Mouse (Mus musculus) forebrain, embryonic 12.5 days (tissue): ENCODE measurements around the gene Idh2. TPM values are rescaled to one million over a fixed set of nuclear protein-coding genes. Genes with fewer than 3 reads are reported as not detected.
A peak's percentile ranks its signal among the peaks of the same experiment; 100 is the strongest.

Experiments
- ATAC-seq: fragments of 200-750 bp; cut with Nextera tagmentation; 2 replicates; pipeline ENCODE4 v1.8.0; 2017; ENCODE audit warnings: moderate TSS enrichment; ENCODE audit not compliant: low FRiP score
- H3K27ac ChIP-seq: fragments of 300-500 bp; sonication (generic); 2 replicates; pipeline ENCODE4 v1.5.1; 2016; ENCODE audit warnings: mild to moderate bottlenecking
- H3K27me3 ChIP-seq: fragments of 300-500 bp; sonication (generic); 2 replicates; pipeline ENCODE4 v1.6.1; 2016; ENCODE audit warnings: mild to moderate bottlenecking
- H3K36me3 ChIP-seq: fragments of 300-500 bp; sonication (generic); replicated peaks from 2 replicates; pipeline ENCODE4 v1.6.1; 2016; ENCODE audit warnings: mild to moderate bottlenecking
- H3K4me1 ChIP-seq: fragments of 300-500 bp; sonication (generic); 2 replicates; pipeline ENCODE4 v1.6.1; 2016
- H3K4me2 ChIP-seq: fragments of 300-500 bp; sonication (generic); 2 replicates; pipeline ENCODE4 v1.6.1; 2016; ENCODE audit warnings: mild to moderate bottlenecking, moderate library complexity
- H3K4me3 ChIP-seq: fragments of 300-500 bp; sonication (generic); replicated peaks from 2 replicates; pipeline ENCODE4 v1.5.1; 2016; ENCODE audit warnings: mild to moderate bottlenecking
- H3K9ac ChIP-seq: fragments of 300-500 bp; sonication (generic); 2 replicates; pipeline ENCODE4 v1.6.1; 2016; ENCODE audit warnings: mild to moderate bottlenecking
- H3K9me3 ChIP-seq: fragments of 300-500 bp; sonication (generic); 2 replicates; pipeline ENCODE4 v1.6.1; 2016
- WGBS: fragments of 180-500 bp; shearing (Covaris S2); methylation state at CpG from one replicate; pipeline ENCODE4 v1.1.7; 2016; 5-methylcytosine and 5-hydroxymethylcytosine counted together
- polyA plus RNA-seq: library from polyadenylated mRNA; unstranded; fragments of >200 nt; fragmentation: Nextera tagmentation; extraction: Ambion mirVana; gene quantifications from 2 replicates; pipeline ENCODE4 v1.2.1, GENCODE M21; 2016

Idh2 gene
- 359 and 369 TPM in 2 replicates for polyA plus RNA-seq

DNA sequence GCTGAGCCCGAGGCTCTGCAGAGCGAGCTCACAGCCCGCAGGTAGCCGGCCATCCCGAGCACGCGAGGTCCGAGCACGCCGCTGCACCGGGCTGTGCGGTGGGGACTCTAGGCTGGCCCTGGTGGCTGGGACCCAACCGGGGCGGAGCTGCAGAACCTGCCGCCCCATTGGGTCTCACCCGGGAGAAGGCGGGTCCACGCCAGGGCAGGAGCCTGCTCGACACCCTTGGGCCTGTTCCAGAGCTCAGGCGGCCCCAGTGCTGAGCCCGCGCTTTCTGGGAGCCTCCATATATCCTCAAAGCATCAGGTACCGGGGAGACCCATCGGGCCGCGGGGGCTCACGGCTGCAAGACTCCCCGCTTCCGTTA, at the start of gene Idh2:
Gene Idh2 (minus strand): TSS at position 169 of the 367 bp plus-strand sequence.
- H3K4me1 ChIP-seq = peaks cover 47% of the 10 kb centered on the region
- peaks cover 6% of the 10 kb centered on the region; the same call in 1 of the 2 replicates for H3K36me3 ChIP-seq
- H3K4me3 ChIP-seq = peak within 1 kb of the TSS; percentile 91
- peak within 1 kb of the TSS; percentile 96 for H3K27ac ChIP-seq
- peak within 1 kb of the TSS; percentile 97 for H3K9ac ChIP-seq
- no peaks in the 10 kb centered on the region for H3K27me3 ChIP-seq
- no peaks in the 10 kb centered on the region for H3K9me3 ChIP-seq
- peak within 1 kb of the TSS; percentile 76 for H3K4me2 ChIP-seq
- WGBS = under 1% methylated on average over 29 of the region's 29 CpGs
- ATAC-seq = peak; percentile 97

DNA sequence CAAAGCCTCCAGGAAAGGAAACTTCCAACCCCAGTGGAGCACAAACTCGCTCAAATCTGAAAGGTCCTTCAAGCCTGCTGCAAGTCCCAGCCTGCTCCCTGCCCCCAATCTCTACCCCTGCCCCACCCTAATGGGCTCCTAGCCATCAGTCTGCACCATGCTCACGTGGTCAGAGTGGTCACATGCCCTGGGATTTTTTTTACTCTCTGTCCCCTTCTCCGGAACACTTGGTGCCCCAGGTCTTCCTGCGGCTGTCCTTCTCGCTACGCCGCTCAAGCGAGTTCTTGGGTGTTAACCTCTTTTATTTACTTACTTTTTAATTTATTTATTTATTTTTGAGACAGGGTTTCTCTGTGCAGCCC, 45.7 kb upstream of the Idh2 start:
- Histone ChIP-seq H3K4me3 (no peak overlapping the region), H3K4me1 (peaks cover 6% of the 10 kb centered on the region; the same call in 1 of the 2 replicates), H3K27ac (no peak overlapping the region), H3K36me3 (no peaks in the 10 kb centered on the region), H3K27me3 (no peaks in the 10 kb centered on the region), H3K9me3 (no peaks in the 10 kb centered on the region), H3K9ac (no peak overlapping the region), H3K4me2 (no peak overlapping the region)
- ATAC-seq = no peak
- WGBS = 76% methylated on average over 8 of the region's 8 CpGs

DNA sequence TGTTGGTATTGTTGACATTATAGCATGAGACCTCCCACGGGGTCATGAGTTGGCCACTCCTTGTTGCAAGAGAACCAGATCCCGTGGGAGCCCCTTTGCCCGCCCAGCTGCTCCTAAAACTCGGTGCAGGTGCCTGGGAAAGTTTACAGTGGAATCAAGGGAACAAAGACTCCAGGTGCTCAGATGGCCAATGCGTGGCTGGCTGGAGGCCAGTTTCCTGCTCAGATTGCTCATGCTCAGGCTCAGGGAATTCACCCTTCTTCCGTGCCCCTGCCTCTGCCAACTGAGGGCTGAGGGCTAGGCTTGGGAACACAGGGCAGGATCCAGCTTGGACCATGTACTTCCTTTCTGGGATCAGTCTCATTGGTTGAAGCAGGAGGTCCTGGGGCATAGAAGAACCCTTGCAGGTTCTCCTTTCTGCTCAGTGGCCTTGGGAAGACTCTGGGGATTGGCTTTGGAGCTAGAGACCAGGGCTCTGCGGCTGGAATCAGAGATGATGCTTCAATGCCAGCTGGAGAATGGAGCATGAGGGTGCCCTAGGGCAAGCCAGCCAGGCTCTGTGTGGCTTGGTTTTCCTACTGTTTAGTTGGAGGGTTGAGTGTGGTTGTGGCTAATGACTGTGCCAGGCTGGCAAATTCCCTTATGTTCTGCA, 45.2 kb upstream of the Idh2 start:
- 79% methylated on average over 7 of the region's 7 CpGs for WGBS
- H3K4me1 ChIP-seq = peaks cover 6% of the 10 kb centered on the region; the same call in 1 of the 2 replicates
- no peak overlapping the region for H3K4me3 ChIP-seq
- no peak overlapping the region for H3K9ac ChIP-seq
- no peaks in the 10 kb centered on the region for H3K36me3 ChIP-seq
- no peaks in the 10 kb centered on the region for H3K9me3 ChIP-seq
- no peak overlapping the region for H3K27ac ChIP-seq
- H3K27me3 ChIP-seq = no peaks in the 10 kb centered on the region
- H3K4me2 ChIP-seq = no peak overlapping the region
- ATAC-seq = no peak

- no peaks in the 10 kb centered on the region for H3K27me3 ChIP-seq
- H3K9ac ChIP-seq = no peak overlapping the region
- no peaks in the 10 kb centered on the region for H3K9me3 ChIP-seq
- H3K27ac ChIP-seq = no peak overlapping the region
- no peak overlapping the region for H3K4me3 ChIP-seq
- peaks cover 6% of the 10 kb centered on the region; the same call in 1 of the 2 replicates for H3K4me1 ChIP-seq
- H3K4me2 ChIP-seq = no peak overlapping the region
- ATAC-seq = no peak
- no peaks in the 10 kb centered on the region for H3K36me3 ChIP-seq
- 93% methylated on average over 8 of the region's 8 CpGs for WGBS
Observed at GRCm38 (mm10) chr7:80158496-80159268, 43.5 kb upstream of the Idh2 start.

DNA sequence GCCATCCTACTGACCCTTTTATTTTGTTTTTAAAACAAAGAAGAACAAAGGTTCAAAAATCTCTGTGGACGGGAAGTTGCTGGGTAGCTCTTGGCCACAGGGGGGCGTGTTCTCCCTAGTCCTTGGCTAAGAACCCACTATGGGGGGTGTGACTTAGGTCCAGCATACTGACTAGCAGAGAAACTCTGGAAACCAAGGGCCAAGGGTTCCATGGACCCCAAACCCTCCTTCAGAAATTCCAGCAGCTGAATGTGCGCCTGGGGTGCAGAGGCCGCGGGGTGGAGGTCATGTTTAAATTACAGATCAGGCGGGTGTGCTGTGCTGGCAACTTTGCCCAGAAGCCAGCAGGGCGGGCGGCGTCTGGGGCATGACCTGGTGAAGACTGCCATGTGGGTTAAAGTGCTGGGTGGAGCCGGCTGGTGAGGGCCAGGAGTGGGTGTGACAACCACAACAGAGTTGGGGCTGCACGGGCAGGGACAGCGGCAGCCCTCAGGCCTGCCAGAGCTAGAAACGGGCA, 41.6 kb upstream of the Idh2 start:
- H3K36me3 ChIP-seq = no peaks in the 10 kb centered on the region
- 50% methylated on average over 13 of the region's 13 CpGs for WGBS
- no peak; the same call in 1 of the 2 replicates for ATAC-seq
- H3K4me3 ChIP-seq = no peak overlapping the region
- 0 out of 2 replicates have a peak, but pooled peaks cover 3% of the 10 kb centered on the region for H3K9me3 ChIP-seq
- H3K27me3 ChIP-seq = no peaks in the 10 kb centered on the region
- H3K27ac ChIP-seq = no peak overlapping the region
- H3K9ac ChIP-seq = no peak overlapping the region
- H3K4me1 ChIP-seq = peaks cover 6% of the 10 kb centered on the region; the same call in 1 of the 2 replicates
- no peak overlapping the region for H3K4me2 ChIP-seq

- H3K27ac ChIP-seq = no peak overlapping the region
- WGBS = 69% methylated on average over 3 of the region's 3 CpGs
- no peak for ATAC-seq
- no peaks in the 10 kb centered on the region for H3K36me3 ChIP-seq
- H3K4me1 ChIP-seq = peaks cover 9% of the 10 kb centered on the region; the same call in 1 of the 2 replicates
- no peak overlapping the region for H3K4me2 ChIP-seq
- H3K9me3 ChIP-seq = 0 out of 2 replicates have a peak, but pooled peaks cover 3% of the 10 kb centered on the region
- no peak overlapping the region for H3K4me3 ChIP-seq
- no peak overlapping the region for H3K9ac ChIP-seq
- no peaks in the 10 kb centered on the region for H3K27me3 ChIP-seq
Observed at GRCm38 (mm10) chr7:80154689-80155088, 39.5 kb upstream of the Idh2 start.

- Histone ChIP-seq H3K4me2 (no peak overlapping the region), H3K9me3 (0 out of 2 replicates have a peak, but pooled peaks cover 3% of the 10 kb centered on the region), H3K4me1 (peaks cover 14% of the 10 kb centered on the region; the same call in 1 of the 2 replicates), H3K27me3 (no peaks in the 10 kb centered on the region), H3K27ac (no peak overlapping the region), H3K4me3 (no peak overlapping the region), H3K9ac (no peak overlapping the region), H3K36me3 (no peaks in the 10 kb centered on the region)
- 92% methylated on average over 8 of the region's 8 CpGs for WGBS
- no peak for ATAC-seq
Observed at GRCm38 (mm10) chr7:80152756-80153155, 37.6 kb upstream of the Idh2 start.

DNA sequence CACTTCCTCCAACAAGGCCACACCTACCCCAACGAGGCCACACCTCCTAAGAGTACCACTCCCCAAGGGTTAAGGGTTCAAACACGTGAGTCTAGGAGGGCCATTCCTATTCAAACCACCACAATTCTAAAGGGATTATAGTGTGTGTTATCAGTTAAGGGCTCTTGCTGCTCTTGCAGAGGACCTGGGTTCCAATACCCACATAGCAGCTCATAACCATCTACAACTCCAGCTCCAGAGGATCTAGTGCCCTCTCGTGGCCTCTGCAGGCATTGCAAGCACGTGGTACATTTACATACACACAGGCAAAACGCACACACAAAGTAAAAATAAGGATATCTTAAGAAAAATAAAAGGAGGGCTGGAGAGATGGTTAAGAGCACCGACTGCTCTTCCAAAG, 37.0 kb upstream of the Idh2 start:
- peaks cover 14% of the 10 kb centered on the region; the same call in 1 of the 2 replicates for H3K4me1 ChIP-seq
- WGBS = 66% methylated on average over 6 of the region's 6 CpGs
- H3K27me3 ChIP-seq = no peaks in the 10 kb centered on the region

DNA sequence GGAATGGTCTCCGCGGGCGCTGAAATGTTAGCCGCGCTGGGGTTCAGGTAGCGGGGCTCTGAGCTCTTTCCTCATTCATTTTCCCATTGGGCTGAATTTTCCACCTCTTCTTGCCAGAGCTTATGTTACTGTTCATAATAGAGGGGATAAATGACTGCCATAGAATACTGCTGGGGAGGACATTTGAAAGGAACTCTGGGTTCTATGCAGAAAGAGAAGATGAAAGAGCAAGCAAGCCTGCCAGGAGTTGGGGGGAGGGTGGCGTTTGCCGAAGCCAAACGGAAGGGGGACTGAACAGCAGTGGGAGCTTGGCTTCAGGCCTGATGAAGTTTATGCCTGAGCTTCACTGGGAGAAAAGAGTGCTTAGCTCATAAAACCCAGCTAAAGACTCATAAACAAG, 34.2 kb upstream of the Idh2 start:
- 59% methylated on average over 9 of the region's 9 CpGs for WGBS
- 0 out of 2 replicates have a peak, but pooled peaks cover 3% of the 10 kb centered on the region for H3K9me3 ChIP-seq
- H3K9ac ChIP-seq = no peak overlapping the region
- no peak overlapping the region for H3K4me3 ChIP-seq
- H3K4me2 ChIP-seq = no peak overlapping the region
- H3K4me1 ChIP-seq = peaks cover 7% of the 10 kb centered on the region; the same call in 1 of the 2 replicates
- peak overlapping the region; percentile 33; the same call in 1 of the 2 replicates for H3K27ac ChIP-seq
- H3K36me3 ChIP-seq = no peaks in the 10 kb centered on the region
- no peaks in the 10 kb centered on the region; the same call in 1 of the 2 replicates for H3K27me3 ChIP-seq
- ATAC-seq = no peak

More for the DNA sequence above, 37.0 kb upstream of the Idh2 start:
- Histone ChIP-seq H3K27ac (no peak overlapping the region), H3K4me2 (no peak overlapping the region), H3K4me3 (no peak overlapping the region), H3K9me3 (0 out of 2 replicates have a peak, but pooled peaks cover 3% of the 10 kb centered on the region), H3K9ac (no peak overlapping the region), H3K36me3 (no peaks in the 10 kb centered on the region)
- no peak for ATAC-seq

DNA sequence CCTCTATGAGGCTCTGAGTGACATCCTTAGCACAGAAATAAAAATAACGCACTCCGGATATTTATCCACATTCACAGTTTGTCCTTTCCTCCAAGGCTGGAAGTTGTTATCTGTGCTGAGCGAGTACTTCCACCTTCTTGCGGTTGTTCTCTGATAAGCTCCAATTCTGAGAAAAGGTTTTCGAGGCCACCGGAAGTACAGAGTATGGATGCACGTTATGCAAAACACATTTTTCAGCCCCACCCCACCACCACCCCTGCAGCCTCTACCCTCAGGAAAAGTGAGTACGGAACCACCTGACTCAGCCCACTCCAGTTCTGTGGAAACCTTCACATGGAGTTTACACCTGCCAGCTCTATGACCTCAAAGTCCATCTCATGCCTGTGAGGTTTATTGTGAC, 30.9 kb upstream of the Idh2 start:
- ATAC-seq = no peak
- Histone ChIP-seq H3K4me1 (peaks cover 16% of the 10 kb centered on the region), H3K9me3 (no peaks in the 10 kb centered on the region), H3K36me3 (no peaks in the 10 kb centered on the region), H3K4me2 (no peak overlapping the region), H3K9ac (no peak overlapping the region), H3K27me3 (no peaks in the 10 kb centered on the region; the same call in 1 of the 2 replicates), H3K4me3 (no peak overlapping the region), H3K27ac (no peak overlapping the region)
- 92% methylated on average over 8 of the region's 8 CpGs for WGBS

GRCm38 (mm10) chr7:80144695-80145094, 29.5 kb upstream of the Idh2 start:
- WGBS = 88% methylated on average over 7 of the region's 7 CpGs
- Histone ChIP-seq H3K4me1 (peaks cover 16% of the 10 kb centered on the region), H3K27ac (no peak overlapping the region), H3K27me3 (no peaks in the 10 kb centered on the region; the same call in 1 of the 2 replicates), H3K9me3 (no peaks in the 10 kb centered on the region), H3K36me3 (no peaks in the 10 kb centered on the region), H3K9ac (no peak overlapping the region), H3K4me3 (no peak overlapping the region), H3K4me2 (no peak overlapping the region)
- no peak for ATAC-seq
